8 mouse cellular contexts compared by ENCODE assay signal in genomic region chr16:22656533-22657444, GRCm38 (mm10). TPM values are rescaled to one million over a fixed set of nuclear protein-coding genes. Genes with fewer than 3 reads are reported as not detected.
DNase-seq lines count a peak whose midpoint lies in the region; ATAC-seq lines count a peak whose summit lies in the region.

TSS of gene Dgkg (minus strand) at chr16:22657221.

- H3K27ac ChIP-seq in forebrain, embryonic 15.5 days (replicated peaks): no peak within 1 kb of the TSS
- H3K27ac ChIP-seq in neural tube, embryonic 13.5 days (replicated peaks): no peak within 1 kb of the TSS

- intact Hi-C loops in heart, postnatal 36 days (cut with DNase I): no loop called here

- peak within 1 kb of the TSS; percentile 45 for H3K4me3 ChIP-seq in forebrain, embryonic 15.5 days
- H3K4me3 ChIP-seq in neural tube, embryonic 13.5 days: peak within 1 kb of the TSS; percentile 51

- H3K27me3 ChIP-seq in forebrain, embryonic 15.5 days: peaks cover 19% of the 10 kb centered on the region
- H3K27me3 ChIP-seq in neural tube, embryonic 13.5 days: peaks cover 47% of the 10 kb centered on the region

- peak within 1 kb of the TSS; percentile 37 for H3K9ac ChIP-seq in forebrain, embryonic 15.5 days (replicated peaks)
- H3K9ac ChIP-seq in neural tube, embryonic 13.5 days: peak within 1 kb of the TSS; percentile 66

- peak; percentile 54 for DNase-seq in CD4-positive, CD25-positive, alpha-beta regulatory T cell, adult 2 months (ENCODE audit: low read depth, low spot score)
- DNase-seq in c-Kit-positive CD71-negative TER-119-negative erythroid progenitor cells, embryonic 14.5 days (ENCODE audit: low read depth): peak; percentile 67
- DNase-seq in heart, postnatal 36 days: peak; percentile 32 to 38
- peak; percentile 41 for DNase-seq in layer of hippocampus, adult 9-10 months (ENCODE audit: low spot score)
- peak; percentile 26 to 60 for DNase-seq in lung, adult 18-20 months
- DNase-seq in thymus, postnatal 10 days (ENCODE audit: low spot score in 2 of 2): peak; percentile 73 to 76

- under 1% methylated on average over 63 of the region's 63 CpGs for WGBS in forebrain, embryonic 15.5 days
- 1% methylated on average over 62 of the region's 63 CpGs for WGBS in neural tube, embryonic 13.5 days

- H3K9me3 ChIP-seq in forebrain, embryonic 15.5 days: no peaks in the 10 kb centered on the region
- H3K9me3 ChIP-seq in neural tube, embryonic 13.5 days: no peaks in the 10 kb centered on the region

- ATAC-seq in forebrain, embryonic 15.5 days (replicated peaks): peak; percentile 82
- peak; percentile 75 for ATAC-seq in neural tube, embryonic 13.5 days (ENCODE audit: low read depth)

- H3K4me2 ChIP-seq in forebrain, embryonic 15.5 days (replicated peaks): peak within 1 kb of the TSS; percentile 88
- H3K4me2 ChIP-seq in neural tube, embryonic 13.5 days: peak within 1 kb of the TSS; percentile 78

- H3K36me3 ChIP-seq in forebrain, embryonic 15.5 days: no peaks in the 10 kb centered on the region
- H3K36me3 ChIP-seq in neural tube, embryonic 13.5 days: no peaks in the 10 kb centered on the region

- peaks cover 16% of the 10 kb centered on the region for H3K4me1 ChIP-seq in forebrain, embryonic 15.5 days
- peaks cover 18% of the 10 kb centered on the region for H3K4me1 ChIP-seq in neural tube, embryonic 13.5 days (replicated peaks)

RNA-seq across cellular contexts. Expression of gene Dgkg, which starts in this region (rescaled TPM):
- 5.8 TPM in 2 replicates for polyA plus RNA-seq in forebrain, embryonic 15.5 days (2015; fragmentation: Nextera tagmentation; extraction: Ambion mirVana)
- total RNA-seq in heart, postnatal 36 days (2021): under 1 TPM; 0.41 to 0.42 TPM
- polyA plus RNA-seq in neural tube, embryonic 13.5 days (2015; fragmentation: Nextera tagmentation; extraction: Ambion mirVana): 0.61 and 0.82 TPM in 2 replicates

Comparison
In these comparisons a context has a peak if more than half of its experiments do, and no peak if none do; other contexts are left out.
1. Peak in DNase-seq in heart, postnatal 36 days; RNA of the gene not detected or under 1 TPM.
2. Peak in ATAC-seq, H3K4me3 ChIP-seq, H3K9ac ChIP-seq and H3K4me2 ChIP-seq in neural tube, embryonic 13.5 days; RNA of the gene not detected or under 1 TPM.